Mouse (Mus musculus) liver, embryonic 11.5 days (tissue): ENCODE data around the gene Nav2. TPM values are rescaled to one million over a fixed set of nuclear protein-coding genes. Genes with fewer than 3 reads are reported as not detected.

ENCODE experiments used
- ATAC-seq: fragments of 200-750 bp; cut with Nextera tagmentation; replicated peaks from 2 replicates; pipeline ENCODE4 v1.8.0; 2017; ENCODE audit warnings: moderate number of reproducible peaks, mild to moderate bottlenecking, moderate TSS enrichment, moderate library complexity; ENCODE audit not compliant: low FRiP score
- DNase-seq: peaks from one replicate; pipeline ENCODE4 v3.0.0-alpha.2; 2017; ENCODE audit warnings: low spot score
- H3K27ac ChIP-seq: fragments of 300-500 bp; sonication (generic); 2 replicates; pipeline ENCODE4 v1.5.1; 2014; ENCODE audit warnings: mild to moderate bottlenecking, low read depth, low read length, control low read depth
- H3K27me3 ChIP-seq: fragments of 300-500 bp; sonication (generic); replicated peaks from 2 replicates; pipeline ENCODE4 v1.6.1; 2014; ENCODE audit warnings: low read length, mixed read lengths; ENCODE audit not compliant: control insufficient read depth, insufficient read depth
- H3K36me3 ChIP-seq: fragments of 300-500 bp; sonication (generic); 2 replicates; pipeline ENCODE4 v1.6.1; 2014; ENCODE audit warnings: mild to moderate bottlenecking, low read length, moderate library complexity, mixed read lengths; ENCODE audit not compliant: control insufficient read depth, insufficient read depth
- H3K4me1 ChIP-seq: fragments of 300-500 bp; sonication (generic); replicated peaks from 2 replicates; pipeline ENCODE4 v1.6.1; 2014; ENCODE audit warnings: low read length, mixed read lengths; ENCODE audit not compliant: control insufficient read depth, insufficient read depth
- H3K4me2 ChIP-seq: fragments of 300-500 bp; sonication (generic); 2 replicates; pipeline ENCODE4 v1.6.1; 2014; ENCODE audit warnings: mild to moderate bottlenecking, control low read depth, moderate library complexity
- H3K4me3 ChIP-seq: fragments of 300-500 bp; sonication (generic); 2 replicates; pipeline ENCODE4 v1.5.1; 2014; ENCODE audit warnings: low read depth, low read length, control low read depth
- H3K9ac ChIP-seq: fragments of 300-500 bp; sonication (generic); 2 replicates; pipeline ENCODE4 v1.6.1; 2014; ENCODE audit warnings: low read depth, low read length, control low read depth
- H3K9me3 ChIP-seq: fragments of 300-500 bp; sonication (generic); 2 replicates; pipeline ENCODE4 v1.6.1; 2016; ENCODE audit warnings: low read length, inconsistent platforms, mixed read lengths; ENCODE audit not compliant: control insufficient read depth
- WGBS: fragments of 180-500 bp; shearing (Covaris S2); extraction: QIAGEN DNeasy Blood & Tissue Kit; methylation state at CpG from one replicate; pipeline ENCODE4 v1.1.7; 2014; 5-methylcytosine and 5-hydroxymethylcytosine counted together
- polyA plus RNA-seq: library from polyadenylated mRNA; unstranded; fragments of >200 nt; fragmentation: Nextera tagmentation; extraction: Ambion mirVana; gene quantifications from 2 replicates; pipeline ENCODE4 v1.2.1, GENCODE M21; 2014

Gene Nav2
- polyA plus RNA-seq, 1 experiment from 2014 or later = 6.2 TPM

GRCm38 (mm10) chr7:49521976-49522375 is 613.5 kb downstream of the Nav2 start:
- Histone ChIP-seq H3K36me3 (no peaks in the 10 kb centered on the region), H3K27ac (no peak overlapping the region), H3K9me3 (no peaks in the 10 kb centered on the region), H3K27me3 (no peaks in the 10 kb centered on the region; the same call in 1 of the 2 replicates), H3K9ac (no peak overlapping the region), H3K4me3 (peak overlapping the region; percentile 38), H3K4me2 (peak overlapping the region; percentile 56), H3K4me1 (peaks cover 15% of the 10 kb centered on the region)
- ATAC-seq (0 out of 2 replicates have a peak, but pooled peaks have one; percentile 8), DNase-seq (no peak)
- WGBS = 2% methylated on average over 9 of the region's 9 CpGs

- 2% methylated on average over 24 of the region's 24 CpGs for WGBS
These were observed 614.0 kb downstream of the Nav2 start for GRCm38 (mm10) chr7:49522411-49523114.

GRCm38 (mm10) chr7:49523115-49523445 is 614.6 kb downstream of the Nav2 start:
- DNase-seq = no peak
- 20% methylated on average over 4 of the region's 4 CpGs for WGBS
- H3K4me1 ChIP-seq = peaks cover 18% of the 10 kb centered on the region
- H3K27ac ChIP-seq = no peak overlapping the region
- no peak overlapping the region for H3K9ac ChIP-seq
- peak overlapping the region; percentile 56 for H3K4me2 ChIP-seq
- ATAC-seq = no peak
- peak overlapping the region; percentile 38 for H3K4me3 ChIP-seq
- H3K9me3 ChIP-seq = no peaks in the 10 kb centered on the region
- no peaks in the 10 kb centered on the region for H3K36me3 ChIP-seq
- H3K27me3 ChIP-seq = no peaks in the 10 kb centered on the region; the same call in 1 of the 2 replicates

More at GRCm38 (mm10) chr7:49522411-49523114, 614.0 kb downstream of the Nav2 start:
- Histone ChIP-seq H3K9me3 (no peaks in the 10 kb centered on the region), H3K9ac (peak overlapping the region; percentile 13; the same call in 1 of the 2 replicates), H3K36me3 (no peaks in the 10 kb centered on the region), H3K27ac (no peak overlapping the region), H3K4me3 (peak overlapping the region; percentile 38), H3K4me1 (peaks cover 16% of the 10 kb centered on the region), H3K4me2 (peak overlapping the region; percentile 56), H3K27me3 (no peaks in the 10 kb centered on the region; the same call in 1 of the 2 replicates)
- peak; percentile 68 for DNase-seq
- ATAC-seq = peak; percentile 72

GRCm38 (mm10) chr7:49523729-49524128 is 615.2 kb downstream of the Nav2 start:
- no peak overlapping the region for H3K9ac ChIP-seq
- H3K27ac ChIP-seq = no peak overlapping the region
- WGBS = 36% methylated on average over 5 of the region's 5 CpGs
- no peaks in the 10 kb centered on the region for H3K9me3 ChIP-seq
- H3K27me3 ChIP-seq = no peaks in the 10 kb centered on the region; the same call in 1 of the 2 replicates
- no peaks in the 10 kb centered on the region for H3K36me3 ChIP-seq
- no peak for DNase-seq
- ATAC-seq = 0 out of 2 replicates have a peak, but pooled peaks have one; percentile 23
- peak overlapping the region; percentile 56 for H3K4me2 ChIP-seq
- peaks cover 18% of the 10 kb centered on the region for H3K4me1 ChIP-seq
- H3K4me3 ChIP-seq = peak overlapping the region; percentile 38

GRCm38 (mm10) chr7:49525348-49526100 is 617.0 kb downstream of the Nav2 start:
- Histone ChIP-seq H3K36me3 (no peaks in the 10 kb centered on the region), H3K9me3 (no peaks in the 10 kb centered on the region), H3K9ac (no peak overlapping the region), H3K4me2 (no peak overlapping the region), H3K4me3 (no peak overlapping the region), H3K27me3 (no peaks in the 10 kb centered on the region; the same call in 1 of the 2 replicates), H3K4me1 (peaks cover 18% of the 10 kb centered on the region), H3K27ac (no peak overlapping the region)
- 64% methylated on average over 11 of the region's 11 CpGs for WGBS
- DNase-seq (no peak), ATAC-seq (no peak)

- no peak overlapping the region for H3K4me2 ChIP-seq
- H3K36me3 ChIP-seq = no peaks in the 10 kb centered on the region
- H3K4me3 ChIP-seq = no peak overlapping the region
- H3K27me3 ChIP-seq = no peaks in the 10 kb centered on the region; the same call in 1 of the 2 replicates
- H3K9ac ChIP-seq = no peak overlapping the region
- H3K27ac ChIP-seq = no peak overlapping the region
- H3K4me1 ChIP-seq = peaks cover 13% of the 10 kb centered on the region
- no peaks in the 10 kb centered on the region for H3K9me3 ChIP-seq
- ATAC-seq = no peak
- WGBS = 75% methylated on average over 4 of the region's 4 CpGs
- DNase-seq = no peak
These were observed 617.6 kb downstream of the Nav2 start for GRCm38 (mm10) chr7:49526101-49526499.

- Histone ChIP-seq H3K9me3 (no peaks in the 10 kb centered on the region), H3K4me1 (peaks cover 3% of the 10 kb centered on the region; the same call in 1 of the 2 replicates), H3K4me2 (no peak overlapping the region), H3K27me3 (no peaks in the 10 kb centered on the region), H3K9ac (no peak overlapping the region), H3K36me3 (no peaks in the 10 kb centered on the region), H3K27ac (no peak overlapping the region), H3K4me3 (no peak overlapping the region)
- whole genome bisulfite sequencing = 50% methylated on average over 4 of the region's 4 CpGs
- no peak for ATAC-seq
- no peak for DNase-seq
These were observed 619.0 kb downstream of the Nav2 start for GRCm38 (mm10) chr7:49527495-49527894.

GRCm38 (mm10) chr7:49527925-49528324 is 619.4 kb downstream of the Nav2 start:
- Histone ChIP-seq H3K36me3 (no peaks in the 10 kb centered on the region), H3K4me1 (peaks cover 3% of the 10 kb centered on the region; the same call in 1 of the 2 replicates), H3K27ac (no peak overlapping the region), H3K9ac (no peak overlapping the region), H3K4me3 (no peak overlapping the region), H3K4me2 (no peak overlapping the region), H3K27me3 (no peaks in the 10 kb centered on the region), H3K9me3 (no peaks in the 10 kb centered on the region)
- WGBS = 38% methylated on average over 4 of the region's 4 CpGs
- ATAC-seq = no peak
- DNase-seq = no peak
